9 mouse cellular contexts compared by ENCODE assay signal in the genomic region with DNA sequence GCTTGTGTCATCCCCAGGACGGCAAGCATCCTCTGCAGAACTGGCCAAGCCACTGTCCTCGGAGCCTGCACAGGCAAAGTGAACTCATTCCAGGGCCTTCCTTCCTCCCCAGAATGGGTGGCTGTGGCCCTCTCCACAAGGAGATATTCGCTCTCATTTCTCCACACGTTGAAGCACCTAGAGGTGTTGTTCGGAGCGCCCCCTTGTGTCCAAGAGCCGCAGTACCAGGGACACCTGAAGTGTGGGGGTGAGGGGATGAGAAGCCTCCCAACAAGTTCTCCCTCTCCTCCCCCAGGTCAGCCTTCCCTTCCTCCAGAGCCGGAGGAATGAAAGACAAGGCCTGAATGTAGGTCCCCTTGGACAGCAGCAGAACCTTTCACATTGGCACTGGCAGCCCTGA.
DNase-seq lines count a peak whose midpoint lies in the region; ATAC-seq and TF ChIP-seq lines count a peak whose summit lies in the region.
"Had no signal": no experiment of that assay in that cellular context is flagged by ENCODE, and none has a peak within 500 bp of the region (broad histone marks: within the 10 kb centered on the region; RNA-seq: fewer than 3 reads in every experiment).

No protein-coding gene starts in this region.

- ATAC-seq in hindbrain, postnatal 0 days, result peak; percentile 63; the same call in 1 of the 2 replicates
- ATAC-seq in liver, postnatal 0 days, result no peak

- no peaks in the 10 kb centered on the region for H3K36me3 ChIP-seq in hindbrain, postnatal 0 days (ENCODE audit: insufficient read depth, low read length)
- no peaks in the 10 kb centered on the region for H3K36me3 ChIP-seq in liver, postnatal 0 days (replicated peaks; ENCODE audit: insufficient read depth, low read length)

- no peak for TF ChIP-seq EP300 in liver, postnatal 0 days (IDR thresholded peaks at IDR 0.05; ENCODE audit: low read depth)

- H3K27ac ChIP-seq in hindbrain, postnatal 0 days, result no peak overlapping the region
- H3K27ac ChIP-seq in liver, postnatal 0 days (ENCODE audit: low read depth), result no peak overlapping the region
- no peak overlapping the region for H3K27ac ChIP-seq in olfactory bulb, adult 2 months (ENCODE audit: insufficient read depth, low read depth, low read length)
- H3K27ac ChIP-seq: macrophage had no signal

- WGBS in hindbrain, postnatal 0 days, result 11% methylated on average over 8 of the region's 8 CpGs
- WGBS in liver, postnatal 0 days (ENCODE audit: insufficient replicate concordance), result 7% methylated on average over 8 of the region's 8 CpGs
- 11% methylated on average over 8 of the region's 8 CpGs for WGBS in olfactory bulb, adult 2 months

- no peak overlapping the region for H3K4me3 ChIP-seq in hindbrain, postnatal 0 days (ENCODE audit: low read length)
- no peak overlapping the region for H3K4me3 ChIP-seq in liver, postnatal 0 days (ENCODE audit: low read depth, low read length)
- no peak overlapping the region for H3K4me3 ChIP-seq in olfactory bulb, adult 2 months (ENCODE audit: insufficient read depth, low read depth, low read length)

- TF ChIP-seq CTCF in hindbrain, postnatal 0 days (IDR thresholded peaks at IDR 0.05; ENCODE audit: low read depth), result peak; percentile 89
- peak; percentile 78 for TF ChIP-seq CTCF in liver, postnatal 0 days (IDR thresholded peaks at IDR 0.05; ENCODE audit: low read depth)
- peak; percentile 72 for TF ChIP-seq CTCF in olfactory bulb, adult 2 months (IDR thresholded peaks at IDR 0.05; ENCODE audit: insufficient read depth, low read depth, low read length)

- peak; percentile 75 for DNase-seq in layer of hippocampus, adult 11-12 months (ENCODE audit: low spot score)
- no peak for DNase-seq in layer of hippocampus, adult 9-10 months (ENCODE audit: low spot score)
- peak; percentile 45 for DNase-seq in cerebellum, adult 9-11 months
- DNase-seq in frontal cortex, postnatal 36 days (ENCODE audit: low spot score in 2 of 2), result peak; percentile 83
- DNase-seq in hindbrain, postnatal 0 days (ENCODE audit: low spot score), result peak; percentile 85
- peak; percentile 76 for DNase-seq in liver, postnatal 0 days
- DNase-seq in testis, postnatal 14 days (ENCODE audit: low spot score), result peak; percentile 52

- H3K27me3 ChIP-seq in hindbrain, postnatal 0 days (ENCODE audit: insufficient read depth, low read length), result no peaks in the 10 kb centered on the region
- peaks cover 9% of the 10 kb centered on the region; the same call in 1 of the 2 replicates for H3K27me3 ChIP-seq in liver, postnatal 0 days (ENCODE audit: insufficient read depth, low read length)

- H3K9ac ChIP-seq in hindbrain, postnatal 0 days (replicated peaks; ENCODE audit: low read length), result no peak overlapping the region
- H3K9ac ChIP-seq in liver, postnatal 0 days (replicated peaks), result no peak overlapping the region

- no peak for TF ChIP-seq POLR2A in olfactory bulb, adult 2 months (IDR thresholded peaks at IDR 0.05; ENCODE audit: insufficient read depth, low read depth, low read length)

- no peak overlapping the region for H3K4me2 ChIP-seq in hindbrain, postnatal 0 days (ENCODE audit: low read depth, low read length)
- no peak overlapping the region for H3K4me2 ChIP-seq in liver, postnatal 0 days (ENCODE audit: low read depth, low read length)

- 0 out of 2 replicates have a peak, but pooled peaks cover 5% of the 10 kb centered on the region for H3K4me1 ChIP-seq in hindbrain, postnatal 0 days (ENCODE audit: insufficient read depth, low read length)
- H3K4me1 ChIP-seq in liver, postnatal 0 days (ENCODE audit: insufficient read depth), result no peaks in the 10 kb centered on the region
- peaks cover 37% of the 10 kb centered on the region for H3K4me1 ChIP-seq in olfactory bulb, adult 2 months (ENCODE audit: control insufficient read depth, insufficient read depth, low read length)

- no peaks in the 10 kb centered on the region for H3K9me3 ChIP-seq in hindbrain, postnatal 0 days (ENCODE audit: low read length)
- no peaks in the 10 kb centered on the region for H3K9me3 ChIP-seq in liver, postnatal 0 days (ENCODE audit: low read length)
